Mouse (Mus musculus) lung, postnatal 0 days (tissue): ENCODE results near the gene Ccdc191. TPM values are rescaled to one million over a fixed set of nuclear protein-coding genes. Genes with fewer than 3 reads are reported as not detected.

Experiments
- ATAC-seq: fragments of 200-750 bp; cut with Nextera tagmentation; 2 replicates; pipeline ENCODE4 v1.8.0; 2017; ENCODE audit warnings: moderate library complexity
- DNase-seq: peaks from one replicate; pipeline ENCODE4 v3.0.0-alpha.2; 2016; ENCODE audit warnings: low spot score
- H3K27ac ChIP-seq: fragments of 300-500 bp; sonication (generic); 2 replicates; pipeline ENCODE4 v1.5.1; 2014; ENCODE audit warnings: antibody characterized with exemption, mild to moderate bottlenecking, low read length, mixed read lengths
- H3K27me3 ChIP-seq: fragments of 300-500 bp; sonication (generic); replicated peaks from 2 replicates; pipeline ENCODE4 v1.6.1; 2014; ENCODE audit warnings: low read length, mixed read lengths; ENCODE audit not compliant: insufficient read depth
- H3K36me3 ChIP-seq: fragments of 300-500 bp; sonication (generic); 2 replicates; pipeline ENCODE4 v1.6.1; 2014; ENCODE audit warnings: low read length, mixed read lengths; ENCODE audit not compliant: insufficient read depth
- H3K4me1 ChIP-seq: fragments of 300-500 bp; sonication (generic); 2 replicates; pipeline ENCODE4 v1.6.1; 2014; ENCODE audit warnings: antibody characterized with exemption, low read depth, low read length, mixed read lengths; ENCODE audit not compliant: insufficient read depth
- H3K4me2 ChIP-seq: fragments of 300-500 bp; sonication (generic); replicated peaks from 2 replicates; pipeline ENCODE4 v1.6.1; 2014; ENCODE audit warnings: low read depth, mild to moderate bottlenecking, low read length, moderate library complexity, mixed read lengths
- H3K4me3 ChIP-seq: fragments of 300-500 bp; sonication (generic); 2 replicates; pipeline ENCODE4 v1.5.1; 2014; ENCODE audit warnings: low read depth, low read length
- H3K9ac ChIP-seq: fragments of 300-500 bp; sonication (generic); replicated peaks from 2 replicates; pipeline ENCODE4 v1.6.1; 2014; ENCODE audit warnings: low read depth, mild to moderate bottlenecking
- H3K9me3 ChIP-seq: fragments of 300-500 bp; sonication (generic); 2 replicates; pipeline ENCODE4 v1.6.1; 2016; ENCODE audit warnings: low read length, mixed read lengths
- CTCF ChIP-seq: IDR thresholded peaks from 2 replicates; pipeline ENCODE4 v1.5.1; 2016; ENCODE audit warnings: antibody characterized with exemption, mild to moderate bottlenecking
- EP300 ChIP-seq: IDR thresholded peaks from 2 replicates; pipeline ENCODE4 v1.6.1; 2016; ENCODE audit warnings: antibody characterized with exemption, mild to moderate bottlenecking, control low read depth
- WGBS: fragments of 180-500 bp; shearing (Covaris S2); extraction: QIAGEN DNeasy Blood & Tissue Kit; methylation state at CpG from one replicate; pipeline ENCODE4 v1.1.7; 2014; 5-methylcytosine and 5-hydroxymethylcytosine counted together
- polyA plus RNA-seq: library from polyadenylated mRNA; unstranded; fragments of >200 nt; fragmentation: Nextera tagmentation; extraction: Ambion mirVana; gene quantifications from 2 replicates; pipeline ENCODE4 v1.2.1, GENCODE M21; 2015

The Ccdc191 gene
- polyA plus RNA-seq, 1 experiment from 2014 or later = 11.0 TPM

- H3K4me3 ChIP-seq = no peak overlapping the region
- H3K9ac ChIP-seq = no peak overlapping the region
- TF ChIP-seq EP300 (no peak), CTCF (no peak)
- no peaks in the 10 kb centered on the region for H3K4me1 ChIP-seq
- no peaks in the 10 kb centered on the region for H3K36me3 ChIP-seq
- no peak overlapping the region for H3K27ac ChIP-seq
- H3K4me2 ChIP-seq = no peak overlapping the region
- no peaks in the 10 kb centered on the region for H3K9me3 ChIP-seq
- DNase-seq (no peak), ATAC-seq (no peak; the same call in 1 of the 2 replicates)
- H3K27me3 ChIP-seq = no peaks in the 10 kb centered on the region
- WGBS = 35% methylated on average over 3 of the region's 3 CpGs
Measured at GRCm38 (mm10) chr16:43935367-43935766, 45.8 kb downstream of the Ccdc191 start.

- H3K9me3 ChIP-seq = no peaks in the 10 kb centered on the region
- WGBS = 41% methylated on average over 3 of the region's 3 CpGs
- TF ChIP-seq EP300 = no peak
- H3K4me2 ChIP-seq = no peak overlapping the region
- H3K9ac ChIP-seq = no peak overlapping the region
- ATAC-seq (peak; percentile 57; the same call in 1 of the 2 replicates), DNase-seq (no peak)
- no peak overlapping the region for H3K27ac ChIP-seq
- no peak overlapping the region for H3K4me3 ChIP-seq
- no peaks in the 10 kb centered on the region for H3K27me3 ChIP-seq
- H3K4me1 ChIP-seq = no peaks in the 10 kb centered on the region
- H3K36me3 ChIP-seq = no peaks in the 10 kb centered on the region
Measured at GRCm38 (mm10) chr16:43935892-43936291, 46.3 kb downstream of the Ccdc191 start.

DNA sequence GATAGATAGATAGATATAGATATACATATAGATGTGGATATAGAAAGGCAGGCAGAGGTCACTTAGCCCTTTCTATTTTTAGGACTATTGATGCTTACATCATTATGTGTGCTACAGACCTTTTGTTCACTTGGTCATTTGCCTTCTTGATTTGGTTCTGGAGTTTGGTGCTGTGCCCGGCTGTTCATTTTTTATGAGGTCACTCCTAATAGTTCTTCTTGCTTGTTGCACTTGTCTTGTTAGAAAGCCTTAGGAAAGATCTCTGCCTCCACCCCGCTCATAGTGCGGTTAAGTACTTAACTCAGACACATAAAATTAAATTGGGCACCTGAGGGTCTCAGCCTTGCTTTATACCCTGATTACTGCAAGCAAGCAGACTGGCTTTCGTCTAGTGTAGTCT, 51.2 kb downstream of the Ccdc191 start:
- H3K4me3 ChIP-seq = no peak overlapping the region
- H3K36me3 ChIP-seq = no peaks in the 10 kb centered on the region
- DNase-seq = no peak
- H3K27me3 ChIP-seq = no peaks in the 10 kb centered on the region
- TF ChIP-seq EP300 = no peak
- TF ChIP-seq CTCF = no peak
- 88% methylated on average over 4 of the region's 4 CpGs for WGBS
- ATAC-seq = no peak
- H3K9me3 ChIP-seq = no peaks in the 10 kb centered on the region
- H3K4me1 ChIP-seq = no peaks in the 10 kb centered on the region
- no peak overlapping the region for H3K9ac ChIP-seq
- no peak overlapping the region for H3K4me2 ChIP-seq
- no peak overlapping the region for H3K27ac ChIP-seq

- no peak overlapping the region for H3K4me3 ChIP-seq
- 68% methylated on average over 3 of the region's 3 CpGs for WGBS
- H3K27ac ChIP-seq = no peak overlapping the region
- ATAC-seq (no peak), DNase-seq (no peak)
- no peak overlapping the region for H3K9ac ChIP-seq
- TF ChIP-seq EP300 (no peak), CTCF (no peak)
- no peaks in the 10 kb centered on the region for H3K9me3 ChIP-seq
- H3K4me2 ChIP-seq = no peak overlapping the region
- no peaks in the 10 kb centered on the region for H3K36me3 ChIP-seq
- H3K27me3 ChIP-seq = no peaks in the 10 kb centered on the region
- no peaks in the 10 kb centered on the region for H3K4me1 ChIP-seq
Measured at GRCm38 (mm10) chr16:43945351-43945750, 55.8 kb downstream of the Ccdc191 start.

DNA sequence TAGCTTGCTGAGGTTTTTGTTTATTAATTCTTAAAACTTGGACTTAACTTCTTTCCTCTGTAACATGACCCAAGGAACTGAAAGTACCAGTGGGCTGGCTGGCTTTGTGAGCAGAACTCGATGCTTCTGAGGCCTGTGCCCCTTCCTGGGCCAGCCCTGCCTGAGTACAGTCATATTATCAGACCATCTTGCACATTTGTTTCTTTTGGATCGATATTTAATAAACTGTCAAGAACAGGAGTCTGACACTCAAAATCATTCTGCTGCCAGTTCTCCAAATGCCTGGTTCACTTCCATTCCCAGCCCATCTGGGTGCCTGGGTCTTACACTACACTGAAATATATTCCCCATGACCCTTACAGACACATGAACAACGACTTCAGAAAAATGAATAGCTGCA, 56.3 kb downstream of the Ccdc191 start:
- DNase-seq (peak; percentile 8), ATAC-seq (no peak)
- Histone ChIP-seq H3K4me3 (no peak overlapping the region), H3K9ac (no peak overlapping the region), H3K4me2 (no peak overlapping the region), H3K4me1 (no peaks in the 10 kb centered on the region), H3K27ac (no peak overlapping the region), H3K27me3 (no peaks in the 10 kb centered on the region), H3K9me3 (no peaks in the 10 kb centered on the region), H3K36me3 (no peaks in the 10 kb centered on the region)
- TF ChIP-seq EP300 (no peak), CTCF (no peak)
- 33% methylated on average over 3 of the region's 3 CpGs for WGBS

DNA sequence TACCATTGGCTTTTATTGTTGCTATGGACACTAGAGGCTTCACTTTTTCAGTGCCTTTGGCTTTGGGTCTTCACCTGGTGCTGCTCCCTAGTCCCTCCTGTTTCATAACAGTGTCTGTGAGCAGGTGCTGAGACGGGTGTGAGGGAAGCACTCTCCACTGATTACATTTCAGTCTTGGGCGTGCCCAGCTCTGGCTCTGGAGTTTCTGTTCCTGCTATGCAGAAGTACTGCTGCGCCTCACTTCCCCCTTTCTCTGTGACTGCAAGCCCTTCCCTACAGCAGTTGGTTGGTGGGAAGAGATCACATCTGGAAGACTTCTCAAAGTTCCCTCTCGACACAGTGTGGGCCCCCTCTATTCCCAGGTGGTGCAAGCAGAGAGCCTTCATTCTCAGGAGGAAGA, 62.0 kb downstream of the Ccdc191 start:
- Histone ChIP-seq H3K9me3 (no peaks in the 10 kb centered on the region), H3K9ac (no peak overlapping the region), H3K36me3 (no peaks in the 10 kb centered on the region), H3K4me3 (no peak overlapping the region), H3K27ac (no peak overlapping the region), H3K4me1 (no peaks in the 10 kb centered on the region), H3K4me2 (no peak overlapping the region), H3K27me3 (no peaks in the 10 kb centered on the region)
- ATAC-seq (peak; percentile 85), DNase-seq (peak; percentile 74)
- WGBS = 52% methylated on average over 4 of the region's 4 CpGs
- TF ChIP-seq CTCF (no peak), EP300 (no peak)

GRCm38 (mm10) chr16:43954913-43955312, 65.3 kb downstream of the Ccdc191 start:
- no peak for DNase-seq
- H3K4me3 ChIP-seq = no peak overlapping the region
- TF ChIP-seq EP300 = no peak
- no peak for TF ChIP-seq CTCF
- WGBS = 44% methylated on average over 6 of the region's 6 CpGs
- H3K36me3 ChIP-seq = no peaks in the 10 kb centered on the region
- H3K9me3 ChIP-seq = no peaks in the 10 kb centered on the region
- H3K27me3 ChIP-seq = no peaks in the 10 kb centered on the region
- no peak for ATAC-seq
- no peak overlapping the region for H3K4me2 ChIP-seq
- no peak overlapping the region for H3K9ac ChIP-seq
- H3K27ac ChIP-seq = no peak overlapping the region
- H3K4me1 ChIP-seq = no peaks in the 10 kb centered on the region
